Mouse (Mus musculus): Measurements from ENCODE around the gene Tfcp2. TPM values are rescaled to one million over a fixed set of nuclear protein-coding genes. Genes with fewer than 3 reads are reported as not detected.
"Not testable (repeated sequence)": the region's sequence is repeated elsewhere in the genome, so short reads cannot be mapped to it uniquely, and the experiment has no call there.

Tfcp2 gene
- polyA plus RNA-seq, 1 experiment from 2014 or later = 44.4 TPM

DNA sequence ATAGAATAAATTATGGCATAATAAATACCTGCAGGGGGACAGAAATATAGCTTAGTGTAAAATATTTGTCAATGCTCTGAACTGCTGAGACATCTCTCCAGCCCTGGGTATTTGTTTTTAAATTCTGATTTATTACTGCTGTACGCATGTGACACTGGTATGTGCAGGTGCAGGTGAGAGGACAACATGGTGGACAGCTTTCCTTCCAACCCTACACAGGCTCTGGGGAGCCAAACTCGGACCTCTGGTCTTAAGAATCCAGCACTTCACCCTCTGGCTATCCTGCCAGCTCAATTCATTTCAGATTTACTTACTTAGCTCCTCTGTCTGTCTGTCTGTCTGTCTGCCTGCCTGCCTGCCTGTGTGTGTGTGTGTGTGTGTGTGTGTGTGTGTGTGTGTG, 36.7 kb downstream of the Tfcp2 start:
- H3K36me3 ChIP-seq = peaks cover 84% of the 10 kb centered on the region
- no peak for ATAC-seq (ENCODE audit: insufficient number of reproducible peaks, insufficient read depth, low FRiP score, low TSS enrichment, low read depth)
- no peaks in the 10 kb centered on the region for H3K9me3 ChIP-seq
- no peak overlapping the region for H3K4me3 ChIP-seq (replicated peaks)
- H3K27ac ChIP-seq = no peak overlapping the region
- no peaks in the 10 kb centered on the region for H3K4me1 ChIP-seq (replicated peaks)
- WGBS = 68% methylated on average over 2 of the region's 2 CpGs
- no peaks in the 10 kb centered on the region for H3K27me3 ChIP-seq
- H3K4me2 ChIP-seq = no peak overlapping the region
- H3K9ac ChIP-seq (replicated peaks) = no peak overlapping the region

- 85% methylated on average over 4 of the region's 4 CpGs for WGBS
- peaks cover 83% of the 10 kb centered on the region for H3K36me3 ChIP-seq
- H3K4me2 ChIP-seq = no peak overlapping the region
- H3K27ac ChIP-seq = no peak overlapping the region
- H3K9ac ChIP-seq (replicated peaks) = no peak overlapping the region
- no peaks in the 10 kb centered on the region for H3K27me3 ChIP-seq
- ATAC-seq (ENCODE audit: insufficient number of reproducible peaks, insufficient read depth, low FRiP score, low TSS enrichment, low read depth) = no peak
- H3K9me3 ChIP-seq = no peaks in the 10 kb centered on the region
- H3K4me3 ChIP-seq (replicated peaks) = no peak overlapping the region
- H3K4me1 ChIP-seq (replicated peaks) = no peaks in the 10 kb centered on the region
Observed at GRCm38 (mm10) chr15:100513387-100513786, 38.4 kb downstream of the Tfcp2 start.

GRCm38 (mm10) chr15:100510072-100510471, 41.7 kb downstream of the Tfcp2 start:
- Histone ChIP-seq H3K9me3 (no peaks in the 10 kb centered on the region), H3K9ac (replicated peaks) (no peak overlapping the region), H3K4me3 (replicated peaks) (no peak overlapping the region), H3K4me1 (replicated peaks) (no peaks in the 10 kb centered on the region), H3K36me3 (peaks cover 92% of the 10 kb centered on the region), H3K27me3 (no peaks in the 10 kb centered on the region), H3K27ac (no peak overlapping the region), H3K4me2 (no peak overlapping the region)
- WGBS = 94% methylated on average over 11 of the region's 11 CpGs
- ATAC-seq (ENCODE audit: insufficient number of reproducible peaks, insufficient read depth, low FRiP score, low TSS enrichment, low read depth) = no peak

- no peak overlapping the region for H3K9ac ChIP-seq (replicated peaks)
- H3K9me3 ChIP-seq = no peaks in the 10 kb centered on the region
- no peaks in the 10 kb centered on the region for H3K27me3 ChIP-seq
- WGBS = 89% methylated on average over 13 of the region's 13 CpGs
- ATAC-seq (ENCODE audit: insufficient number of reproducible peaks, insufficient read depth, low FRiP score, low TSS enrichment, low read depth) = no peak
- H3K36me3 ChIP-seq = peaks cover 94% of the 10 kb centered on the region
- no peak overlapping the region for H3K4me2 ChIP-seq
- H3K4me1 ChIP-seq (replicated peaks) = no peaks in the 10 kb centered on the region
- no peak overlapping the region for H3K27ac ChIP-seq
- no peak overlapping the region for H3K4me3 ChIP-seq (replicated peaks)
Observed at GRCm38 (mm10) chr15:100508454-100509167, 43.2 kb downstream of the Tfcp2 start.

GRCm38 (mm10) chr15:100499506-100499905, 52.3 kb downstream of the Tfcp2 start:
- ATAC-seq (ENCODE audit: insufficient number of reproducible peaks, insufficient read depth, low FRiP score, low TSS enrichment, low read depth); H3K27ac ChIP-seq; H3K9ac ChIP-seq (replicated peaks); H3K4me1 ChIP-seq (replicated peaks); H3K9me3 ChIP-seq; H3K27me3 ChIP-seq; H3K4me3 ChIP-seq (replicated peaks); H3K4me2 ChIP-seq: not testable (repeated sequence)
- H3K36me3 ChIP-seq = peaks cover 19% of the 10 kb centered on the region
- 79% methylated on average over 8 of the region's 8 CpGs for WGBS

DNA sequence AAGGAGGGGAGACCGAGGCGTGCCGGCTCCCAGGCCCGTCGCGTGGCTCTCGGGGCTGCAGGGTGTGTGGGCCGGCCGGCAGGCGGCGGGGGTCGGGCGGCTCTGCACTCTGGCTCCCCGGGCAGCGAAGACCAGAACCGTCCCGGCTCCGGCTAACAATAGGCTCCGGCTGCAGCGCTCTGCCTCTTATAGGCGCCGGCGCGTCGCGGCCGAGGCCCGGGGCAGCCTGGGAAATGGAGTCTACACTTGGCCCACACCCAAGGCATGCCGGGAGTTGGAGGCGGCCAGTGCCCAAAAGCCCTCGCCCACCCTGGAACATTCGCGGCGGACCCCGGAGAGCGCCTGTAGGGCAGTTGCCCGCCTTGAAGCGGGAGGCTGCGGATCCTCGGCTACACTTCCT, 56.7 kb downstream of the Tfcp2 start, which contains the start of gene Csrnp2:
Gene Csrnp2 (minus strand): TSS at position 387 of the 400 bp plus-strand sequence.
- H3K27ac ChIP-seq = peak within 1 kb of the TSS; percentile 97
- H3K36me3 ChIP-seq = no peaks in the 10 kb centered on the region
- under 1% methylated on average over 40 of the region's 40 CpGs for WGBS
- H3K4me2 ChIP-seq = peak within 1 kb of the TSS; percentile 91
- ATAC-seq (ENCODE audit: insufficient number of reproducible peaks, insufficient read depth, low FRiP score, low TSS enrichment, low read depth) = peak; percentile 98
- H3K9me3 ChIP-seq = no peaks in the 10 kb centered on the region
- H3K4me1 ChIP-seq (replicated peaks) = peaks cover 35% of the 10 kb centered on the region
- H3K27me3 ChIP-seq = no peaks in the 10 kb centered on the region
- peak within 1 kb of the TSS; percentile 88 for H3K4me3 ChIP-seq (replicated peaks)
- peak within 1 kb of the TSS; percentile 96 for H3K9ac ChIP-seq (replicated peaks)

DNA sequence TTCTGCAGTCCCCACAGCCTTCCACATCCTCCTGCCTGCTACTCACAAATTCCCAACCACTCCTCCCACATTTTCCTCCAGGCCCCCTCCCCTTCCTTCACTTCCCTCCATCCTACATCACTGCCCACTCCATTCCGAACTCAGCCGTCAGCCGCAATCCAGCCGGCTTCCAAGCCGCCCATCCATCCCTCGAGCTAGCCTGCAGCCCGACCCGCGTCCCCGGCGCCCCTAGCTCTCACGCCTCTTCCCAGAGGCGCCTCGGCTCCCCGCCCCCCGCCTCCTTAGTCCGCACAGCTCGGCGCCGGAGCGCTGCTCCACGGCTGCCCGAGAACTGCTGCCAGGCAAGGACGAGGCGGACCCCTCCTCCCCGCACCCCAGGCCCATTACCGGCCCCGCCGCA, 57.2 kb downstream of the Tfcp2 start:
- peak; percentile 82 for ATAC-seq (ENCODE audit: insufficient number of reproducible peaks, insufficient read depth, low FRiP score, low TSS enrichment, low read depth)
- Histone ChIP-seq H3K36me3 (peaks cover 2% of the 10 kb centered on the region; the same call in 1 of the 2 replicates), H3K9me3 (no peaks in the 10 kb centered on the region), H3K4me1 (replicated peaks) (peaks cover 36% of the 10 kb centered on the region), H3K4me2 (peak overlapping the region; percentile 91), H3K27ac (peak overlapping the region; percentile 97), H3K27me3 (no peaks in the 10 kb centered on the region), H3K9ac (replicated peaks) (peak overlapping the region; percentile 96), H3K4me3 (replicated peaks) (peak overlapping the region; percentile 88)
- WGBS = under 1% methylated on average over 29 of the region's 29 CpGs

DNA sequence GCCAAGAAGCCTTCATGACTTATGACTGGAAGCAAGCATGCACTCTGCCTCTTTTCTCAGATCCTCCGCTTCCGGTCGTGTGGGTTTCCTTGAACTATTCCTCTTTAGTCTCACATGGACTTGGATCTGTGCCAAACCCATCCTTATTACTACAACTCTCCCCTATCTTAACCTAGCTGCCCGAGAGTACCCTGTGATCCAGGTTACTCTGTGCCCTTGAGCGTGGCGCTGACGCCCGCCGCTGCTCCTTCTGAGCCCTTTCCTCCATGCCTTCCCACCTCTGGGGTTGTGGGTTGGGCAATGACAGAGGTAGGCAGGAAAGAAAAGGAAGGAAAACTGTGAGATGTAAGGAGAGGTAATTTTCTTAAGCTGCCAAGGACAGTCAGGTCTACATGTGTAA, 59.8 kb downstream of the Tfcp2 start:
- H3K4me3 ChIP-seq (replicated peaks) = no peak overlapping the region
- H3K9me3 ChIP-seq = no peaks in the 10 kb centered on the region
- H3K9ac ChIP-seq (replicated peaks) = no peak overlapping the region
- no peak overlapping the region for H3K27ac ChIP-seq
- H3K36me3 ChIP-seq = peaks cover 28% of the 10 kb centered on the region
- peaks cover 38% of the 10 kb centered on the region for H3K4me1 ChIP-seq (replicated peaks)
- WGBS = 81% methylated on average over 9 of the region's 9 CpGs
- no peak for ATAC-seq (ENCODE audit: insufficient number of reproducible peaks, insufficient read depth, low FRiP score, low TSS enrichment, low read depth)
- no peaks in the 10 kb centered on the region for H3K27me3 ChIP-seq
- 0 out of 2 replicates have a peak overlapping the region, but pooled peaks have one; percentile 9 for H3K4me2 ChIP-seq

DNA sequence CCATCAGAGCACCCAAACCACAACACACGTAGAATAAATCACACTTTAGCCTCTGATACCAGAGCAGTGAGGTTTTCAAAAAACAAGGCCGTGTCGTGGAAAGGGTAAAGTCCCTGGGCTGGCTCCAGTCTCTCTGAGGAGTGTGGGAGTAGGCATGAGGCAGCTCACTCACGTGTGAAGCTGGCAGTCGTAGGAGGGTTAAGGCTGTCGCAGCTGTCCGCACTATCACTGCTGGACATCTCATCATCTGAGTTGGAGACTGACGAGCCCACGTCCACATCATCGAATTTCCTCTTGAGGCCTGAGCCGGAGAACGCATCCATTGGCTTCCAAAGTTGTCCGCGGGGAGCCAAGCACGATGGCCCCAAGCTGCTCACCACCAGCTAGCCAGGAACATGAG, 62.5 kb downstream of the Tfcp2 start:
- WGBS = 91% methylated on average over 15 of the region's 15 CpGs
- Histone ChIP-seq H3K4me3 (replicated peaks) (no peak overlapping the region), H3K27ac (no peak overlapping the region), H3K9ac (replicated peaks) (no peak overlapping the region), H3K4me2 (no peak overlapping the region), H3K9me3 (no peaks in the 10 kb centered on the region), H3K4me1 (replicated peaks) (peaks cover 38% of the 10 kb centered on the region), H3K27me3 (no peaks in the 10 kb centered on the region), H3K36me3 (peaks cover 55% of the 10 kb centered on the region)
- no peak for ATAC-seq (ENCODE audit: insufficient number of reproducible peaks, insufficient read depth, low FRiP score, low TSS enrichment, low read depth)

DNA sequence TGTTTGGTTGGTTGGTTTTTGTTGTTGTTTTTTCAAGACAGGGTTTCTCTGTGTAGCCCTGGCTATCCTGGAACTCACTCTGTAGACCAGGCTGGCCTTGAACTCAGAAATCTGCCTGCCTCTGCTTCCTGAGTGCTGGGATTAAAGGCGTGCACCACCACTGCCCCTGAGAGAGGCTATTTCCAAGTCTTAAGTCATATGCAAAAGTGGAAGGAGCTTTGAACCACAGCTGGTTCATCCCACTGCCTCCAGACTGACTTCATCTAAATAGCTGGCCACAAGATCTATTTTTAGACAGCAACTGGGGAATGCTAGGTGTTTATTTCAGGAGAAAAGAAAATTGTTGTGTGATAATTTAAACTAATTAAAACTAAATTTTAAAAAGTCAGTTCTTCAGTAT, 63.5 kb downstream of the Tfcp2 start:
- peaks cover 28% of the 10 kb centered on the region for H3K4me1 ChIP-seq (replicated peaks)
- not testable (repeated sequence) for H3K4me2 ChIP-seq; H3K9me3 ChIP-seq; ATAC-seq (ENCODE audit: insufficient number of reproducible peaks, insufficient read depth, low FRiP score, low TSS enrichment, low read depth); H3K9ac ChIP-seq (replicated peaks); H3K27me3 ChIP-seq; H3K27ac ChIP-seq; H3K4me3 ChIP-seq (replicated peaks)
- 91% methylated on average over 1 of the region's 1 CpGs for WGBS
- peaks cover 65% of the 10 kb centered on the region for H3K36me3 ChIP-seq

DNA sequence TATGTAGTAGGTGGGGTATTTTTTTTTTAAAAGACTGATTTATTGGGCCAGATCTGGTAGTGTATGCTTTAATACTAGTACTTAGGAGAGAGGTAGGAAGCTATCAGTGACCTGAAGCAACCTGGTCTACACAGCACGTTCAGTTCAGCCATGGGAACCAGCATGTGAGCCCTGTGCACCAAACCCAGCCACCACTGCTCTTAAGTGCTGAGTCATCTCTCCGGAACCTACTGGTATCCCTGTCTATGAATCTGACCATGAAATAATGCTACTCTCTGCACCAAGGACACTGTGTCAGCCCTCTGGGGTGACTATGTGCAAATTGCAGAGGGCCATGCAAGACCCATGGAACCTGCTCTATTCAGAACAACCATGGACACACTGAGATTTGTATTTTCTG, 64.8 kb downstream of the Tfcp2 start:
- H3K27me3 ChIP-seq = no peaks in the 10 kb centered on the region
- H3K4me3 ChIP-seq (replicated peaks) = no peak overlapping the region
- no peak overlapping the region for H3K9ac ChIP-seq (replicated peaks)
- H3K9me3 ChIP-seq = no peaks in the 10 kb centered on the region
- H3K27ac ChIP-seq = no peak overlapping the region
- H3K4me2 ChIP-seq = no peak overlapping the region
- 96% methylated on average over 2 of the region's 2 CpGs for WGBS
- peaks cover 16% of the 10 kb centered on the region for H3K4me1 ChIP-seq (replicated peaks)
- ATAC-seq (ENCODE audit: insufficient number of reproducible peaks, insufficient read depth, low FRiP score, low TSS enrichment, low read depth) = no peak
- peaks cover 78% of the 10 kb centered on the region for H3K36me3 ChIP-seq

DNA sequence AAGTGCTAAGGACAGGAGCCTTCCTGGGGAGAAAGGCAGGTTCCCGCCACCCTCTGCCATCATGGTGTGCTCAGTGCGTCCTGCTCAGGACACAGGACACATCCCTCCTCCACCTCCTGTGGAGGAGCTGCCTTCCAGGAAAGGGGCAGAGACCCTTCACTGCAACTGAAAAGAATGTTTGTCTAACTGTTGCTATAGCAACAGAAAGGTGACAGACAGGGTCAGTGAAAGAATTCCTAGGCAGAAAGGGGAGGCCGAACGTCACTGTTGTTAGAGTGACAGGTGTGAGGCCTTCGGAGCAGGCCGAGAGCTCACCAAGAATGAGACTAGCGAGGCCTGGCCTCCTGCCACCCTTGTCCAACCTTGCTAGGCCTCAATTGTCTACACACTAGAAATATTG, 65.4 kb downstream of the Tfcp2 start:
- Histone ChIP-seq H3K27me3 (no peaks in the 10 kb centered on the region), H3K9ac (replicated peaks) (no peak overlapping the region), H3K4me2 (no peak overlapping the region), H3K9me3 (no peaks in the 10 kb centered on the region), H3K4me3 (replicated peaks) (no peak overlapping the region), H3K36me3 (peaks cover 84% of the 10 kb centered on the region), H3K4me1 (replicated peaks) (peaks cover 11% of the 10 kb centered on the region; the same call in 1 of the 2 replicates), H3K27ac (no peak overlapping the region)
- WGBS = 75% methylated on average over 7 of the region's 7 CpGs
- ATAC-seq (ENCODE audit: insufficient number of reproducible peaks, insufficient read depth, low FRiP score, low TSS enrichment, low read depth) = no peak

All from limb, embryonic 12.5 days (tissue).